Mouse (Mus musculus) ES-E14 (cell line): ENCODE results near the gene Gpr149.

Source experiments
- CHD2 ChIP-seq: IDR thresholded peaks from 2 replicates; pipeline ENCODE4 v1.6.1; 2014; ENCODE audit warnings: mild to moderate bottlenecking, low read depth, low read length, inconsistent platforms
- HCFC1 ChIP-seq: IDR thresholded peaks from 2 replicates; pipeline ENCODE4 v1.6.1; 2012; ENCODE audit warnings: low read length, inconsistent platforms, borderline replicate concordance; ENCODE audit not compliant: insufficient read depth
- MAFK ChIP-seq: IDR thresholded peaks from 2 replicates; pipeline ENCODE4 v1.6.1; 2014; ENCODE audit warnings: mild to moderate bottlenecking, low read depth, low read length, inconsistent platforms; ENCODE audit not compliant: insufficient read depth
- ZC3H11A ChIP-seq: IDR thresholded peaks from 2 replicates; pipeline ENCODE4 v1.6.1; 2012; ENCODE audit warnings: low read depth, mild to moderate bottlenecking, inconsistent platforms, low read length, borderline replicate concordance
- ZNF384 ChIP-seq: IDR thresholded peaks from 2 replicates; pipeline ENCODE4 v1.6.1; 2012; ENCODE audit warnings: low read depth, low read length, inconsistent platforms

DNA sequence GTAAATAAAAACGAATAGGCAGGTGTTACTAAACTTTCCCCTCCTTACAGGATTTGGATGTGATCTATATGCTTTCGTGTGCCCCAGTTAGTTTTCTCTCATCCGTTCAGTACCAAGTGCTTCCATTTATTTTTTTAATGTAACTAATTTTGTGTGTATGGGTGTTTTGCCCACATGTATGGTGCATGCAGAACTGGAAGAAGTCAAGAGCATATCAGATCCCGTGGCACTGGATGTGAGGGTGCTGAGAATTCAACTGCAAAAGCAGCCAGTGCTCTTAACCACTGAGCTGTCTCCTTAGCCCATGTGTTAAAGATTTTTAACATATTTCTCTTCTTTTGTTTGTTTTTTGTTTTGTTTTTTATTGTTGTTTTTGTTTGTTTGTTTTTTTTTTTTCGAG, 77.3 kb downstream of the Gpr149 start:
- TF ChIP-seq HCFC1: no peak
- no peak for TF ChIP-seq ZC3H11A
- no peak for TF ChIP-seq CHD2
- no peak for TF ChIP-seq ZNF384
- TF ChIP-seq MAFK: no peak
